Mouse (Mus musculus) T-helper 2 cell (primary cell): ENCODE measurements around the gene Morc3.

Experiments
- in situ Hi-C: fragments of 300-600 bp; cut with MboI, MseI; formaldehyde crosslinking; loops from one replicate; pipeline ENCODE4 v1.15.1; 2025; ENCODE audit warnings: high pct_unique_total_duplicates

Gene Morc3

GRCm38 (mm10) chr16:93917712-93918678 lies 86.1 kb downstream of the Morc3 start:
- in situ Hi-C loops: no loop called here

DNA sequence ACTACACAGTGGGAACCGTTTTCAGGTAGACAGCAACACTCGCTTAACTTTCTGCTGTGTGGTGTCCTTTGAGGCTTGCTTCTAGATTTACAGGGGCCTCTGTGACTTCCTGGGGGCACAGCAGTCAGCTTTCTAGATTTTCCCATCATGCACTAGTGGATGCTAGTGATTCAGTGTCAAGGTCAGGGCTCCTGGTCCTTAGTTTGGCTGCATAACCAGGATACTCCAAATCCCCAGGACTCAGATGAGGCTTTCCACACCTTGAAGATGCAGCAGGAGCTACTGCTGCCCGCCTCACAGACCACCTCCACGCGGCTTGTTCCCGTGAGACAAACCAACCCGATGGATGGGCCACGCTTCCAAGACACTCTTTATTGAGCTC lies 86.7 kb downstream of the Morc3 start:
- in situ Hi-C loops: no loop called here

- in situ Hi-C loops: no loop called here
These were observed 87.3 kb downstream of the Morc3 start for GRCm38 (mm10) chr16:93919189-93919588.

- in situ Hi-C loops: no loop called here
These were observed 88.8 kb downstream of the Morc3 start for GRCm38 (mm10) chr16:93920673-93921072.

DNA sequence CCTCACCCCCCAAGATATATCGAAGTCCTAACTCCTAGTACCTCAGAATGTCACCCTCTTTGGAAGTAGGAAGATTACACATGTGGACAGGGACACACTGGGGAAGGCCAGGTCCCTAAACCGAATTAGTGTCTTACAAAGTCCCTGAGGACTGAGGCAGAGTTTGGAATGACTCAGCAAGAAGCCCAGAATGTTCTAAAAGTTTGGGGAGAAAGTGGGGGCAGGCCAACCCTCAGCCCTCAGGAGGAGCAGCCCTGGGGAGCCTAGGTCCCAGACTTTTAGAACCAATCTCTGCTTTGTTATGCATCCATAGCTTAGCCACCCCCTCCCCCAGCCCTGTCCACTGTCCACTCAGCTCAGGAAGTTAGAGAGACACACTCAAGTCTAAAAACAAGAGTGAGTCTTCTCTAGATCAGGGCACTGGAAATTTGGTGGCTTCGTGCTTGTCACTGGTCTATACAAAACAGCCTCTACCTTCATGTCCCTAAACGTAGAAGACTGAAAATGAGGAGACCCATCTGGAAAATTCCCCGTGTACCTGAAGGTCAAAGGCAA lies 91.0 kb downstream of the Morc3 start:
- in situ Hi-C loops: no loop called here

DNA sequence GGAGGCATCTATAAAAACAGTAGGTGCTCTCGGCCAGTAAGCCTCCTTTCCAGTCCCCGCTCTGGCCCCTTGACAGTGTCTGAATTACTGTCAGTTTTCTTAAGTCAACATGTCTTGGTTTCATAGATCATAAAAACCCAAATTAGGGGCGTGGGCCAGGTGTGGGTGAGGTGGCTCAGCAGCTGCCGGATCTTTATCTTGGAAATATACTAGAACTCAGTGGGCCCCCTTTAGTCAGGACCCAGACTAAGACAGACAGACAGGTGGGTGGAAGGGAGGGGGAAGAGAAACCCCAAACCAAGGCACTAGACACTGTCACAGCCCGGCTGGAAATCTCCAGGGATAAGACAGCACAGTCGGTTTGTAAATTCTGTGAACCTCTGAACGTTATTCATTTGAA lies 91.9 kb downstream of the Morc3 start:
- in situ Hi-C loops: no loop called here
